Mouse (Mus musculus): Measurements from ENCODE around the gene Aldh4a1. TPM values are rescaled to one million over a fixed set of nuclear protein-coding genes. Genes with fewer than 3 reads are reported as not detected.

Gene Aldh4a1
- total and polyA plus RNA-seq, 2 experiments from 2014 or later: 25.7 to 29.1 TPM

- H3K27ac ChIP-seq (ENCODE audit: low read depth, low read length): no peak overlapping the region
- DNase-seq (no peak), ATAC-seq (no peak)
- no peaks in the 10 kb centered on the region for H3K4me1 ChIP-seq (ENCODE audit: insufficient read depth)
- H3K4me3 ChIP-seq (ENCODE audit: low read depth, low read length): no peak overlapping the region
- H3K9me3 ChIP-seq (ENCODE audit: low read length): no peaks in the 10 kb centered on the region
- H3K36me3 ChIP-seq (ENCODE audit: insufficient read depth): no peaks in the 10 kb centered on the region
- no peaks in the 10 kb centered on the region for H3K27me3 ChIP-seq (ENCODE audit: insufficient read depth, low read length)
- TF ChIP-seq CTCF (IDR thresholded peaks at IDR 0.05; ENCODE audit: low read depth): no peak
- WGBS: 46% methylated on average over 9 of the region's 9 CpGs
- H3K4me2 ChIP-seq (ENCODE audit: low read depth): no peak overlapping the region
- no peak overlapping the region for H3K9ac ChIP-seq
These were observed 65.4 kb downstream of the Aldh4a1 start for GRCm38 (mm10) chr4:139688058-139688457.

DNA sequence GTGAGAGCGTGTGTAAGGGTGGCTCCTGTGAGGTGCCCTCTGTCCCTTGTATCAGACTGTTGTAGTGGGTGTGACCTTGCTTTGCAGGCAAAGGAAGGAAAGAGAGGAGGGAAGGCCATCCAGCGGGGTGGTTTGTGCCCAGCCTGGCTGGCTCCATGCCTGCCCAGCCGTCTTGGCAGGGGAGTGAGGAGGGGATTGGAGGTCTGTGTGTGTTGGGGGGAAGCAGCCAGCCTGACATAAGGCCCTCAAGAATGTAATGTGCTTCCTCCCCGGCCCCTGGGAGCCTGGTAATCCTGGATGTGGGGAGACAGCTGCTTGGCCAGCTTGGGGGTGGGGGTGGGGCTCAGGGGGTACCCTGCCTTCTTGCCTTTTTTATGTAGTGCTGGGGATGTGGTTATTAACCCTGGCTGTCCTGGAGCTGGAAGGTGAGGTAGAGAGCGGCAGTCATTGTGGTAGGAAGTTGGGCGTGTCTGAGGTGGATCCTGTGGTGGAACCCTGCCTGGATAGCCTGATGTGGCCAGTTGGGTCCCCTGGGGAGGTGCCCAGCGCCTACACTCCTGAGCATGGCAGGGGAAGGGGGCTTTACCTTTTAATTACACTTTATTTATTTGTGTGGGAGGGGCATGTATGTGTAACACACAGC, 67.1 kb downstream of the Aldh4a1 start:
- Histone ChIP-seq H3K27me3 (ENCODE audit: insufficient read depth, low read length) (no peaks in the 10 kb centered on the region), H3K9me3 (ENCODE audit: low read length) (no peaks in the 10 kb centered on the region), H3K4me2 (ENCODE audit: low read depth) (no peak overlapping the region), H3K4me3 (ENCODE audit: low read depth, low read length) (no peak overlapping the region), H3K36me3 (ENCODE audit: insufficient read depth) (no peaks in the 10 kb centered on the region), H3K9ac (no peak overlapping the region), H3K4me1 (ENCODE audit: insufficient read depth) (no peaks in the 10 kb centered on the region), H3K27ac (ENCODE audit: low read depth, low read length) (no peak overlapping the region)
- 27% methylated on average over 7 of the region's 7 CpGs for WGBS
- no peak for DNase-seq
- TF ChIP-seq CTCF (IDR thresholded peaks at IDR 0.05; ENCODE audit: low read depth): no peak
- no peak for ATAC-seq

- no peak for ATAC-seq
- TF ChIP-seq CTCF (IDR thresholded peaks at IDR 0.05; ENCODE audit: low read depth): no peak
- WGBS: 15% methylated on average over 5 of the region's 5 CpGs
- Histone ChIP-seq H3K27me3 (ENCODE audit: insufficient read depth, low read length) (no peaks in the 10 kb centered on the region), H3K4me1 (ENCODE audit: insufficient read depth) (no peaks in the 10 kb centered on the region), H3K9ac (no peak overlapping the region), H3K36me3 (ENCODE audit: insufficient read depth) (no peaks in the 10 kb centered on the region), H3K27ac (ENCODE audit: low read depth, low read length) (no peak overlapping the region), H3K4me3 (ENCODE audit: low read depth, low read length) (no peak overlapping the region), H3K4me2 (ENCODE audit: low read depth) (no peak overlapping the region), H3K9me3 (ENCODE audit: low read length) (no peaks in the 10 kb centered on the region)
- DNase-seq: no peak
These were observed 70.6 kb downstream of the Aldh4a1 start for GRCm38 (mm10) chr4:139693315-139693714.

GRCm38 (mm10) chr4:139697755-139698154, 75.1 kb downstream of the Aldh4a1 start:
- no peak overlapping the region for H3K9ac ChIP-seq
- no peaks in the 10 kb centered on the region for H3K36me3 ChIP-seq (ENCODE audit: insufficient read depth)
- H3K4me2 ChIP-seq (ENCODE audit: low read depth): no peak overlapping the region
- H3K27me3 ChIP-seq (ENCODE audit: insufficient read depth, low read length): no peaks in the 10 kb centered on the region
- H3K27ac ChIP-seq (ENCODE audit: low read depth, low read length): no peak overlapping the region
- TF ChIP-seq CTCF (IDR thresholded peaks at IDR 0.05; ENCODE audit: low read depth): no peak
- no peak for DNase-seq
- no peaks in the 10 kb centered on the region for H3K9me3 ChIP-seq (ENCODE audit: low read length)
- no peaks in the 10 kb centered on the region for H3K4me1 ChIP-seq (ENCODE audit: insufficient read depth)
- H3K4me3 ChIP-seq (ENCODE audit: low read depth, low read length): no peak overlapping the region
- 12% methylated on average over 9 of the region's 9 CpGs for WGBS
- no peak for ATAC-seq

- no peak overlapping the region for H3K27ac ChIP-seq (ENCODE audit: low read depth, low read length)
- no peak for TF ChIP-seq CTCF (IDR thresholded peaks at IDR 0.05; ENCODE audit: low read depth)
- no peak overlapping the region for H3K4me3 ChIP-seq (ENCODE audit: low read depth, low read length)
- no peak overlapping the region for H3K9ac ChIP-seq
- no peaks in the 10 kb centered on the region for H3K9me3 ChIP-seq (ENCODE audit: low read length)
- no peak overlapping the region for H3K4me2 ChIP-seq (ENCODE audit: low read depth)
- no peaks in the 10 kb centered on the region for H3K36me3 ChIP-seq (ENCODE audit: insufficient read depth)
- H3K4me1 ChIP-seq (ENCODE audit: insufficient read depth): no peaks in the 10 kb centered on the region
- no peak for ATAC-seq
- no peaks in the 10 kb centered on the region for H3K27me3 ChIP-seq (ENCODE audit: insufficient read depth, low read length)
- DNase-seq: no peak
- whole genome bisulfite sequencing: 73% methylated on average over 8 of the region's 8 CpGs
These were observed 75.9 kb downstream of the Aldh4a1 start for GRCm38 (mm10) chr4:139698602-139699001.

Small RNA genes lying within 50 kb of the gene (microRNA-seq; reads per million reads assigned to microRNA genes)
- 0 reads per million in 2 experiments for gene Gm25571
- gene Mir7020: 0 to 0.12 reads per million in 2 experiments

Other genes starting within 250 kb of the Aldh4a1 start
- gene Iffo2, start 92.3 kb upstream of the Aldh4a1 start, total RNA-seq (2014; rRNA removed): 13.8 and 15.8 TPM in 2 replicates
- 3.5 and 5.3 TPM in 2 replicates for gene Iffo2, start 92.3 kb upstream of the Aldh4a1 start, polyA plus RNA-seq (2015; fragmentation: Nextera tagmentation; extraction: Ambion mirVana)
- gene Gm21969, start 19.7 kb upstream of the Aldh4a1 start, total RNA-seq (2014; rRNA removed): 0.08 TPM in 1 of 2 replicates, not detected in the other
- gene Gm21969, start 19.7 kb upstream of the Aldh4a1 start, polyA plus RNA-seq (2015; fragmentation: Nextera tagmentation; extraction: Ambion mirVana): not detected in 2 replicates
- 0.05 TPM in 1 of 2 replicates, not detected in the other for gene Tas1r2, start 30.7 kb downstream of the Aldh4a1 start, total RNA-seq (2014; rRNA removed)
- not detected in 2 replicates for gene Tas1r2, start 30.7 kb downstream of the Aldh4a1 start, polyA plus RNA-seq (2015; fragmentation: Nextera tagmentation; extraction: Ambion mirVana)
- 0.05 and 0.31 TPM in 2 replicates for gene Pax7, start 210.7 kb downstream of the Aldh4a1 start, total RNA-seq (2014; rRNA removed)
- not detected in 2 replicates for gene Pax7, start 210.7 kb downstream of the Aldh4a1 start, polyA plus RNA-seq (2015; fragmentation: Nextera tagmentation; extraction: Ambion mirVana)